Mouse (Mus musculus): ENCODE measurements around the gene Stab1. TPM values are rescaled to one million over a fixed set of nuclear protein-coding genes. Genes with fewer than 3 reads are reported as not detected.

Gene Stab1
- polyA plus RNA-seq, 1 experiment from 2014 or later = 13.5 TPM

GRCm38 (mm10) chr14:31125106-31126075, 43.0 kb downstream of the Stab1 start:
- peaks cover 4% of the 10 kb centered on the region; the same call in 1 of the 2 replicates for H3K36me3 ChIP-seq (ENCODE audit: control insufficient read depth, insufficient read depth, low read length)
- H3K4me3 ChIP-seq (ENCODE audit: low read length) = no peak overlapping the region
- no peak overlapping the region for H3K4me2 ChIP-seq (ENCODE audit: low read length)
- H3K9ac ChIP-seq (ENCODE audit: low read depth, low read length) = peak overlapping the region; percentile 22; the same call in 1 of the 2 replicates
- WGBS = 70% methylated on average over 9 of the region's 9 CpGs
- H3K27me3 ChIP-seq (replicated peaks; ENCODE audit: control insufficient read depth, insufficient read depth, low read length) = no peaks in the 10 kb centered on the region
- no peak overlapping the region for H3K27ac ChIP-seq (ENCODE audit: low read depth, low read length)
- no peak for ATAC-seq
- no peaks in the 10 kb centered on the region for H3K9me3 ChIP-seq (ENCODE audit: control insufficient read depth, low read length)
- H3K4me1 ChIP-seq (ENCODE audit: control insufficient read depth, insufficient read depth, low read depth, low read length) = peaks cover 17% of the 10 kb centered on the region

DNA sequence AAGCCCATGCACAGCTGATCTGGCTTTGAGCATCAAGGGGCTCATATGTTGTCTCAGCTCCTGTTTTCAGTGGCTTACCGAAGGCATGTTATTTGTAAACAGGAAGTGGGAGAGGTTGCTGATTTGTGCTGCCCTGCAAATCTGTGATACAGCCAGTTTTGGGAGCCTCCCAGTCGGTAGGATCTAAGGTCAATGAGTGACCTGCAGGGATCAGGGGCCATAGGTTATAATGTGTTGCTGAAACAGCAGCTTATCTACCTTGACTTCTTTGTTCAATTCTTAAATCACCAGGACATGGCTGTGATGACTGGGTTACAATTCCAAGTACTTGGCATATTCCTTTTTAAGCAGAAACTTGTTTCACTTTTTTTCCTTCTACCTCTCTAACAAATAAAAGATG, 52.9 kb downstream of the Stab1 start:
- no peak overlapping the region for H3K4me2 ChIP-seq (ENCODE audit: low read length)
- H3K4me3 ChIP-seq (ENCODE audit: low read length) = no peak overlapping the region
- WGBS = 73% methylated on average over 2 of the region's 2 CpGs
- H3K27ac ChIP-seq (ENCODE audit: low read depth, low read length) = no peak overlapping the region
- peaks cover 10% of the 10 kb centered on the region; the same call in 1 of the 2 replicates for H3K36me3 ChIP-seq (ENCODE audit: control insufficient read depth, insufficient read depth, low read length)
- no peaks in the 10 kb centered on the region for H3K9me3 ChIP-seq (ENCODE audit: control insufficient read depth, low read length)
- no peaks in the 10 kb centered on the region for H3K27me3 ChIP-seq (replicated peaks; ENCODE audit: control insufficient read depth, insufficient read depth, low read length)
- no peak overlapping the region for H3K9ac ChIP-seq (ENCODE audit: low read depth, low read length)
- H3K4me1 ChIP-seq (ENCODE audit: control insufficient read depth, insufficient read depth, low read depth, low read length) = no peaks in the 10 kb centered on the region
- no peak for ATAC-seq

DNA sequence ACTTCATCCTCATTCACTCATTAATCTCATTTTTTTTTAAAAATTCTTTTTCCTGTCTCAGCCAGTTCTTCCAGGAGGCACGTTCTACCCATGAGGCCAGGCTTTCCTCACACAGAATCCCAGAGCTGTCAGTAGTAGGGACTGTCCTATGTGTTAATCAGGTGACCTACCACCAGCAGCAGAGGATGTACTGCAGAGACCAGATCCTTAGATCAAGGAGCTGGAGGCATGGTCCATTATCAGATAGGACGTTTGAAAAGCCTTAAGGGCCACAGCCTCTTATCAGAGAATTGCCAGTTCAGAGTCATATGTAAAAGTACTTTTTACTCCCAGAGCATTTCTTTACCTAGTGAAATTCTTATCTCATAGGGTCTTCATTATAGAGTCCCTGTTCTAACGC, 54.4 kb downstream of the Stab1 start:
- Histone ChIP-seq H3K27ac (ENCODE audit: low read depth, low read length) (no peak overlapping the region), H3K4me1 (ENCODE audit: control insufficient read depth, insufficient read depth, low read depth, low read length) (no peaks in the 10 kb centered on the region), H3K4me2 (ENCODE audit: low read length) (no peak overlapping the region), H3K36me3 (ENCODE audit: control insufficient read depth, insufficient read depth, low read length) (peaks cover 7% of the 10 kb centered on the region; the same call in 1 of the 2 replicates), H3K4me3 (ENCODE audit: low read length) (no peak overlapping the region), H3K9me3 (ENCODE audit: control insufficient read depth, low read length) (no peaks in the 10 kb centered on the region), H3K9ac (ENCODE audit: low read depth, low read length) (no peak overlapping the region), H3K27me3 (replicated peaks; ENCODE audit: control insufficient read depth, insufficient read depth, low read length) (no peaks in the 10 kb centered on the region)
- ATAC-seq = no peak
- WGBS = 83% methylated on average over 3 of the region's 3 CpGs

GRCm38 (mm10) chr14:31112187-31112586, 56.3 kb downstream of the Stab1 start:
- peaks cover 5% of the 10 kb centered on the region; the same call in 1 of the 2 replicates for H3K36me3 ChIP-seq (ENCODE audit: control insufficient read depth, insufficient read depth, low read length)
- H3K27me3 ChIP-seq (replicated peaks; ENCODE audit: control insufficient read depth, insufficient read depth, low read length) = no peaks in the 10 kb centered on the region
- H3K9me3 ChIP-seq (ENCODE audit: control insufficient read depth, low read length) = no peaks in the 10 kb centered on the region
- H3K4me3 ChIP-seq (ENCODE audit: low read length) = no peak overlapping the region
- 85% methylated on average over 5 of the region's 5 CpGs for WGBS
- H3K27ac ChIP-seq (ENCODE audit: low read depth, low read length) = no peak overlapping the region
- no peak overlapping the region for H3K9ac ChIP-seq (ENCODE audit: low read depth, low read length)
- H3K4me2 ChIP-seq (ENCODE audit: low read length) = no peak overlapping the region
- no peak for ATAC-seq
- H3K4me1 ChIP-seq (ENCODE audit: control insufficient read depth, insufficient read depth, low read depth, low read length) = no peaks in the 10 kb centered on the region

DNA sequence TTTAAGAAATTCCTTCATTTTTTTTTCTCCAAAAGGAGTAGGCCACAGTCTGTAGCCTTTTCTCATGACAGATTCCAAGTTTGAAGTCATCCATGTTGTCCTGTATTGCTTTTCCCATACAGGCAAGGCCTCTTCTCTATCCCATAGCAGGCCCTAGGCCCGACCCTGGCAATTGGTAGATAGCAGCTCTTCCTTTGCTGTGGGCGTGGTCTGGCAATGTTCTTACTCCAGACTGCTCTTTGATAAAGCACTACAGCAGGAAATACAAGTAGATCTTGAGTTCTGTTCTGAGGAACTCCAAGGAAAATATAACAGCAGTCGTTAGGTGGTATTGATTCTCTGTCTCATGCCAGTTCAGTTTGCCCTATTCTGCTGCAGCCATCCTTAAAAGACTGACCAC, 57.8 kb downstream of the Stab1 start:
- no peak overlapping the region for H3K27ac ChIP-seq (ENCODE audit: low read depth, low read length)
- no peaks in the 10 kb centered on the region for H3K27me3 ChIP-seq (replicated peaks; ENCODE audit: control insufficient read depth, insufficient read depth, low read length)
- peaks cover 16% of the 10 kb centered on the region for H3K36me3 ChIP-seq (ENCODE audit: control insufficient read depth, insufficient read depth, low read length)
- 84% methylated on average over 3 of the region's 3 CpGs for WGBS
- no peak overlapping the region for H3K4me2 ChIP-seq (ENCODE audit: low read length)
- no peak overlapping the region for H3K9ac ChIP-seq (ENCODE audit: low read depth, low read length)
- H3K9me3 ChIP-seq (ENCODE audit: control insufficient read depth, low read length) = no peaks in the 10 kb centered on the region
- no peaks in the 10 kb centered on the region for H3K4me1 ChIP-seq (ENCODE audit: control insufficient read depth, insufficient read depth, low read depth, low read length)
- ATAC-seq = no peak
- H3K4me3 ChIP-seq (ENCODE audit: low read length) = no peak overlapping the region

DNA sequence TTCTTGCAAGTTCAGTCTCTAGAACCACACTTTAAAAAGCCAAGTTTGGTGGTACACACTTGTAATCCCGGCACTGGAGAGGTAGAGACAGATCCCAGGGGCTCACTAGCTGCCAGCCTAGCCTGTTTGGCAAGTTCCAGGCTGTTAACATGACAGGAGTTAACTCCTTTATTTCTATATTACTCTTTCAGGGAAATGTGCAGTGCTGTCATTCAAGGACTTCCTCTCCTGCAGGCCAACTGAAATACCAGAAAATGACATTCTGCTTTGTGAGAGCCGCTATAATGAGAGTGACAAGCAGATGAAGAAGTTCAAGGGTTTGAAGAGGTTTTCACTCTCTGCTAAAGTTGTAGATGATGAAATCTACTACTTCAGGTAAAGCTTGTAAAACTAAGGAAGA, 63.3 kb downstream of the Stab1 start:
- H3K9me3 ChIP-seq (ENCODE audit: control insufficient read depth, low read length) = no peaks in the 10 kb centered on the region
- no peak overlapping the region for H3K4me3 ChIP-seq (ENCODE audit: low read length)
- H3K27me3 ChIP-seq (replicated peaks; ENCODE audit: control insufficient read depth, insufficient read depth, low read length) = no peaks in the 10 kb centered on the region
- 93% methylated on average over 2 of the region's 2 CpGs for WGBS
- no peak for ATAC-seq
- no peak overlapping the region for H3K4me2 ChIP-seq (ENCODE audit: low read length)
- no peaks in the 10 kb centered on the region for H3K4me1 ChIP-seq (ENCODE audit: control insufficient read depth, insufficient read depth, low read depth, low read length)
- no peak overlapping the region for H3K27ac ChIP-seq (ENCODE audit: low read depth, low read length)
- no peak overlapping the region for H3K9ac ChIP-seq (ENCODE audit: low read depth, low read length)
- H3K36me3 ChIP-seq (ENCODE audit: control insufficient read depth, insufficient read depth, low read length) = peaks cover 17% of the 10 kb centered on the region

GRCm38 (mm10) chr14:31089918-31090317, 78.5 kb downstream of the Stab1 start:
- H3K9ac ChIP-seq (ENCODE audit: low read depth, low read length) = no peak overlapping the region
- no peaks in the 10 kb centered on the region for H3K9me3 ChIP-seq (ENCODE audit: control insufficient read depth, low read length)
- WGBS = 91% methylated on average over 1 of the region's 1 CpGs
- no peak for ATAC-seq
- peaks cover 35% of the 10 kb centered on the region for H3K36me3 ChIP-seq (ENCODE audit: control insufficient read depth, insufficient read depth, low read length)
- H3K4me3 ChIP-seq (ENCODE audit: low read length) = no peak overlapping the region
- H3K4me2 ChIP-seq (ENCODE audit: low read length) = no peak overlapping the region
- H3K4me1 ChIP-seq (ENCODE audit: control insufficient read depth, insufficient read depth, low read depth, low read length) = no peaks in the 10 kb centered on the region
- no peaks in the 10 kb centered on the region for H3K27me3 ChIP-seq (replicated peaks; ENCODE audit: control insufficient read depth, insufficient read depth, low read length)
- no peak overlapping the region for H3K27ac ChIP-seq (ENCODE audit: low read depth, low read length)

Other genes starting within 250 kb of the Stab1 start
- gene Itih3, start 244.9 kb downstream of the Stab1 start, polyA plus RNA-seq (2015; fragmentation: Nextera tagmentation; extraction: Ambion mirVana) = 3.8 and 4.7 TPM in 2 replicates
- not detected in 2 replicates for gene Itih1, start 225.4 kb downstream of the Stab1 start, polyA plus RNA-seq (2015; fragmentation: Nextera tagmentation; extraction: Ambion mirVana)
- gene Nek4, start 217.3 kb downstream of the Stab1 start, polyA plus RNA-seq (2015; fragmentation: Nextera tagmentation; extraction: Ambion mirVana) = 15.6 and 16.3 TPM in 2 replicates
- gene Glt8d1, start 167.2 kb downstream of the Stab1 start, polyA plus RNA-seq (2015; fragmentation: Nextera tagmentation; extraction: Ambion mirVana) = 55.7 and 59.5 TPM in 2 replicates
- 340 and 355 TPM in 2 replicates for gene Spcs1, start 167.0 kb downstream of the Stab1 start, polyA plus RNA-seq (2015; fragmentation: Nextera tagmentation; extraction: Ambion mirVana)
- gene Pbrm1, start 149.5 kb downstream of the Stab1 start, polyA plus RNA-seq (2015; fragmentation: Nextera tagmentation; extraction: Ambion mirVana) = 98.7 and 108 TPM in 2 replicates
- gene Gnl3, start 149.5 kb downstream of the Stab1 start, polyA plus RNA-seq (2015; fragmentation: Nextera tagmentation; extraction: Ambion mirVana) = 40.1 and 49.0 TPM in 2 replicates
- 51.3 and 53.9 TPM in 2 replicates for gene Smim4, start 39.7 kb downstream of the Stab1 start, polyA plus RNA-seq (2015; fragmentation: Nextera tagmentation; extraction: Ambion mirVana)
- 192 and 222 TPM in 2 replicates for gene Nt5dc2, start 37.6 kb downstream of the Stab1 start, polyA plus RNA-seq (2015; fragmentation: Nextera tagmentation; extraction: Ambion mirVana)
- gene Tnnc1, start 39.7 kb upstream of the Stab1 start, polyA plus RNA-seq (2015; fragmentation: Nextera tagmentation; extraction: Ambion mirVana) = 2.3 and 15.0 TPM in 2 replicates
- 304 and 382 TPM in 2 replicates for gene Nisch, start 48.3 kb upstream of the Stab1 start, polyA plus RNA-seq (2015; fragmentation: Nextera tagmentation; extraction: Ambion mirVana)
- gene Sema3g, start 49.2 kb upstream of the Stab1 start, polyA plus RNA-seq (2015; fragmentation: Nextera tagmentation; extraction: Ambion mirVana) = 0.61 and 0.66 TPM in 2 replicates
- gene Phf7, start 82.7 kb upstream of the Stab1 start, polyA plus RNA-seq (2015; fragmentation: Nextera tagmentation; extraction: Ambion mirVana) = 7.8 and 9.8 TPM in 2 replicates
- gene Bap1, start 82.8 kb upstream of the Stab1 start, polyA plus RNA-seq (2015; fragmentation: Nextera tagmentation; extraction: Ambion mirVana) = 102 and 120 TPM in 2 replicates
- gene Dnah1, start 155.3 kb upstream of the Stab1 start, polyA plus RNA-seq (2015; fragmentation: Nextera tagmentation; extraction: Ambion mirVana) = 3.7 and 4.2 TPM in 2 replicates
- gene Capn7, start 168.0 kb upstream of the Stab1 start, polyA plus RNA-seq (2015; fragmentation: Nextera tagmentation; extraction: Ambion mirVana) = 76.5 and 86.9 TPM in 2 replicates